Mouse (Mus musculus) intestine, embryonic 15.5 days (tissue): ENCODE measurements at regions not wholly inside any gene's neighbourhood (a gene's known extent, or its start where the extent isn't known, plus 50 kb on each side); places are given as distances from the start of the nearest gene placed in this dataset.

Source experiments
- ATAC-seq: fragments of 200-750 bp; cut with Nextera tagmentation; 2 replicates; pipeline ENCODE4 v1.8.0; 2017; ENCODE audit warnings: moderate TSS enrichment, moderate library complexity
- H3K27ac ChIP-seq: fragments of 300-500 bp; sonication (generic); 2 replicates; pipeline ENCODE4 v1.5.1; 2015; ENCODE audit warnings: mild to moderate bottlenecking, inconsistent platforms
- H3K27me3 ChIP-seq: fragments of 300-500 bp; sonication (generic); replicated peaks from 2 replicates; pipeline ENCODE4 v1.6.1; 2015; ENCODE audit warnings: inconsistent platforms
- H3K36me3 ChIP-seq: fragments of 300-500 bp; sonication (generic); 2 replicates; pipeline ENCODE4 v1.6.1; 2015; ENCODE audit warnings: inconsistent platforms
- H3K4me1 ChIP-seq: fragments of 300-500 bp; sonication (generic); replicated peaks from 2 replicates; pipeline ENCODE4 v1.6.1; 2015; ENCODE audit warnings: inconsistent platforms
- H3K4me2 ChIP-seq: fragments of 300-500 bp; sonication (generic); replicated peaks from 2 replicates; pipeline ENCODE4 v1.6.1; 2015; ENCODE audit warnings: mild to moderate bottlenecking, inconsistent platforms
- H3K4me3 ChIP-seq: fragments of 300-500 bp; sonication (generic); replicated peaks from 2 replicates; pipeline ENCODE4 v1.5.1; 2015; ENCODE audit warnings: inconsistent platforms
- H3K9ac ChIP-seq: fragments of 300-500 bp; sonication (generic); 2 replicates; pipeline ENCODE4 v1.6.1; 2015; ENCODE audit warnings: inconsistent platforms
- H3K9me3 ChIP-seq: fragments of 300-500 bp; sonication (generic); 2 replicates; pipeline ENCODE4 v1.6.1; 2016; ENCODE audit warnings: inconsistent platforms
- WGBS: fragments of 180-500 bp; shearing (Covaris S2); methylation state at CpG from one replicate; pipeline ENCODE4 v1.1.7; 2015; 5-methylcytosine and 5-hydroxymethylcytosine counted together

- no peaks in the 10 kb centered on the region for H3K36me3 ChIP-seq
- no peak for ATAC-seq
- H3K27me3 ChIP-seq: no peaks in the 10 kb centered on the region
- H3K4me1 ChIP-seq: no peaks in the 10 kb centered on the region
- H3K27ac ChIP-seq: no peak overlapping the region
- no peaks in the 10 kb centered on the region for H3K9me3 ChIP-seq
- H3K4me2 ChIP-seq: no peak overlapping the region
- no peak overlapping the region for H3K9ac ChIP-seq
- no peak overlapping the region for H3K4me3 ChIP-seq
- WGBS: 83% methylated on average over 2 of the region's 2 CpGs
These were observed 688.8 kb downstream of the Kcnj2 start for GRCm38 (mm10) chr11:111754735-111755134.

- H3K36me3 ChIP-seq: no peaks in the 10 kb centered on the region
- H3K27me3 ChIP-seq: no peaks in the 10 kb centered on the region
- H3K4me2 ChIP-seq: no peak overlapping the region
- H3K27ac ChIP-seq: no peak overlapping the region
- WGBS: 90% methylated on average over 3 of the region's 3 CpGs
- H3K4me3 ChIP-seq: no peak overlapping the region
- ATAC-seq: no peak
- H3K9ac ChIP-seq: no peak overlapping the region
- no peaks in the 10 kb centered on the region for H3K4me1 ChIP-seq
- H3K9me3 ChIP-seq: no peaks in the 10 kb centered on the region
These were observed 697.1 kb downstream of the Kcnj2 start for GRCm38 (mm10) chr11:111763081-111763480.

GRCm38 (mm10) chr11:111766371-111767011, 700.5 kb downstream of the Kcnj2 start:
- Histone ChIP-seq H3K4me2 (no peak overlapping the region), H3K9me3 (no peaks in the 10 kb centered on the region), H3K4me1 (no peaks in the 10 kb centered on the region), H3K27me3 (no peaks in the 10 kb centered on the region), H3K4me3 (no peak overlapping the region), H3K9ac (no peak overlapping the region), H3K27ac (no peak overlapping the region), H3K36me3 (no peaks in the 10 kb centered on the region)
- no peak for ATAC-seq
- WGBS: 76% methylated on average over 6 of the region's 6 CpGs

GRCm38 (mm10) chr11:111767012-111767392, 701.0 kb downstream of the Kcnj2 start:
- Histone ChIP-seq H3K4me2 (no peak overlapping the region), H3K9me3 (no peaks in the 10 kb centered on the region), H3K36me3 (no peaks in the 10 kb centered on the region), H3K27ac (no peak overlapping the region), H3K27me3 (no peaks in the 10 kb centered on the region), H3K4me1 (no peaks in the 10 kb centered on the region), H3K9ac (no peak overlapping the region), H3K4me3 (no peak overlapping the region)
- WGBS: 88% methylated on average over 1 of the region's 1 CpGs
- no peak for ATAC-seq

- Histone ChIP-seq H3K4me3 (no peak overlapping the region), H3K4me1 (no peaks in the 10 kb centered on the region), H3K4me2 (no peak overlapping the region), H3K9ac (no peak overlapping the region), H3K27ac (no peak overlapping the region), H3K36me3 (no peaks in the 10 kb centered on the region), H3K27me3 (no peaks in the 10 kb centered on the region), H3K9me3 (no peaks in the 10 kb centered on the region)
- ATAC-seq: no peak
- WGBS: 62% methylated on average over 2 of the region's 2 CpGs
These were observed 708.2 kb downstream of the Kcnj2 start for GRCm38 (mm10) chr11:111774108-111774679.

GRCm38 (mm10) chr11:111781321-111781720, 715.4 kb downstream of the Kcnj2 start:
- 49% methylated on average over 7 of the region's 7 CpGs for WGBS
- no peak overlapping the region; the same call in 1 of the 2 replicates for H3K4me2 ChIP-seq
- H3K9ac ChIP-seq: no peak overlapping the region
- H3K36me3 ChIP-seq: no peaks in the 10 kb centered on the region
- H3K27me3 ChIP-seq: no peaks in the 10 kb centered on the region
- no peaks in the 10 kb centered on the region for H3K4me1 ChIP-seq
- no peak overlapping the region for H3K4me3 ChIP-seq
- ATAC-seq: no peak
- H3K9me3 ChIP-seq: no peaks in the 10 kb centered on the region
- H3K27ac ChIP-seq: no peak overlapping the region

GRCm38 (mm10) chr11:111791267-111791926, 725.4 kb downstream of the Kcnj2 start:
- H3K4me3 ChIP-seq: no peak overlapping the region
- no peaks in the 10 kb centered on the region for H3K27me3 ChIP-seq
- no peaks in the 10 kb centered on the region for H3K4me1 ChIP-seq
- H3K9ac ChIP-seq: no peak overlapping the region
- H3K9me3 ChIP-seq: no peaks in the 10 kb centered on the region
- 73% methylated on average over 6 of the region's 6 CpGs for WGBS
- ATAC-seq: no peak
- no peak overlapping the region for H3K27ac ChIP-seq
- no peak overlapping the region for H3K4me2 ChIP-seq
- no peaks in the 10 kb centered on the region for H3K36me3 ChIP-seq

GRCm38 (mm10) chr11:111801033-111801432, 735.1 kb downstream of the Kcnj2 start:
- 64% methylated on average over 3 of the region's 3 CpGs for WGBS
- no peak for ATAC-seq

GRCm38 (mm10) chr11:111816176-111816775, 750.3 kb downstream of the Kcnj2 start:
- H3K4me1 ChIP-seq: no peaks in the 10 kb centered on the region
- no peaks in the 10 kb centered on the region for H3K27me3 ChIP-seq
- 89% methylated on average over 18 of the region's 18 CpGs for WGBS
- no peak for ATAC-seq
- H3K9me3 ChIP-seq: no peaks in the 10 kb centered on the region
- no peaks in the 10 kb centered on the region for H3K36me3 ChIP-seq
- no peak overlapping the region for H3K4me2 ChIP-seq
- H3K4me3 ChIP-seq: no peak overlapping the region
- H3K9ac ChIP-seq: no peak overlapping the region
- no peak overlapping the region for H3K27ac ChIP-seq

More at GRCm38 (mm10) chr11:111801033-111801432, 735.1 kb downstream of the Kcnj2 start:
- no peak overlapping the region for H3K4me2 ChIP-seq
- H3K4me1 ChIP-seq: no peaks in the 10 kb centered on the region
- H3K4me3 ChIP-seq: no peak overlapping the region
- no peaks in the 10 kb centered on the region for H3K36me3 ChIP-seq
- H3K27ac ChIP-seq: no peak overlapping the region
- H3K9ac ChIP-seq: no peak overlapping the region
- no peaks in the 10 kb centered on the region for H3K27me3 ChIP-seq
- H3K9me3 ChIP-seq: no peaks in the 10 kb centered on the region

GRCm38 (mm10) chr11:111818124-111818523, 752.2 kb downstream of the Kcnj2 start:
- no peaks in the 10 kb centered on the region for H3K36me3 ChIP-seq
- no peaks in the 10 kb centered on the region for H3K9me3 ChIP-seq
- H3K27me3 ChIP-seq: no peaks in the 10 kb centered on the region
- no peak overlapping the region for H3K4me3 ChIP-seq
- ATAC-seq: no peak
- 21% methylated on average over 10 of the region's 10 CpGs for WGBS
- no peak overlapping the region for H3K4me2 ChIP-seq
- no peak overlapping the region for H3K9ac ChIP-seq
- H3K4me1 ChIP-seq: no peaks in the 10 kb centered on the region
- H3K27ac ChIP-seq: no peak overlapping the region

GRCm38 (mm10) chr11:111820356-111820755, 754.4 kb downstream of the Kcnj2 start:
- WGBS: 42% methylated on average over 7 of the region's 7 CpGs
- no peak overlapping the region for H3K4me2 ChIP-seq
- H3K27me3 ChIP-seq: no peaks in the 10 kb centered on the region
- no peaks in the 10 kb centered on the region for H3K36me3 ChIP-seq
- no peak overlapping the region for H3K9ac ChIP-seq
- ATAC-seq: no peak
- no peak overlapping the region for H3K27ac ChIP-seq
- H3K9me3 ChIP-seq: no peaks in the 10 kb centered on the region
- no peak overlapping the region for H3K4me3 ChIP-seq
- no peaks in the 10 kb centered on the region for H3K4me1 ChIP-seq

GRCm38 (mm10) chr11:111828455-111828854, 762.5 kb downstream of the Kcnj2 start:
- Histone ChIP-seq H3K9ac (no peak overlapping the region), H3K4me3 (no peak overlapping the region), H3K4me2 (no peak overlapping the region), H3K27me3 (no peaks in the 10 kb centered on the region), H3K27ac (no peak overlapping the region), H3K36me3 (no peaks in the 10 kb centered on the region), H3K4me1 (no peaks in the 10 kb centered on the region), H3K9me3 (no peaks in the 10 kb centered on the region)
- 76% methylated on average over 8 of the region's 8 CpGs for WGBS
- no peak for ATAC-seq
